Mouse (Mus musculus): ENCODE results near the gene Stk11ip.

Gene Stk11ip

DNA sequence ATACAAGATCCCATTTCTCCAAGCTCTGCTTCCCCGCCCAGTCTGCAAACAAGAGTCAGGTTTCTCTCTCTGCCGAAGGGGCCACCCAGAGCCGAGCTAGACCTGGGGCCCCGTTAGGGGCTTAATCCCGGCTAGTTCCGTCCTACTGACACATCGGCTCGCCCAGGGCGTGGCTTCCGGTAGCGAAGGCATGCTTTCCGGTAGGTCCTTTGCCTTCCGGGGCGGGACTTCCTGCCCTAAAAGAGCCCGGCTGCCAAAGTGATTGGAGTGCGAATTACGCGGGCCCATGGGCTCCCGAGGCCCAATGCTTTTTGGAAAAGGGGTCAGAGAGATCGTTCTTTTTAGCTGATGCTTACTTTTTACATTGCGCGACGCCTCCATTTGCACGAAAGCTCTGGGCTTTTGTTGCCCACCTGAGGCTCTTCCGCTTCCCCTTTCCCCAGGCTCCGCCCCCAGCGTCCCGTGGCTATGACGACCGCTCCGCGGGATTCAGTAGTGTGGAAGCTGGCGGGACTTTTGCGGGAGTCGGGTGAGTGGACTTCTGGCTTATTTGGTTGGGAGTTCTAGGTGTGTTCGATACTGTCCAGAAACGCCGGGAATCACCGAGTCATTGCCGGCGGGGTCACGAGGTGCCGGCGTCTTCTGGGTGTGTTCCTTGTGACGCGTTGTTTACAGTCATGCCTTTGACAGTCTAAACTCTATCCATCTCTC lies at the start of gene Stk11ip:
Gene Stk11ip (plus strand): TSS at position 209 of the 711 bp plus-strand sequence.
- in situ Hi-C loops (cut with MboI), result no loop called here

DNA sequence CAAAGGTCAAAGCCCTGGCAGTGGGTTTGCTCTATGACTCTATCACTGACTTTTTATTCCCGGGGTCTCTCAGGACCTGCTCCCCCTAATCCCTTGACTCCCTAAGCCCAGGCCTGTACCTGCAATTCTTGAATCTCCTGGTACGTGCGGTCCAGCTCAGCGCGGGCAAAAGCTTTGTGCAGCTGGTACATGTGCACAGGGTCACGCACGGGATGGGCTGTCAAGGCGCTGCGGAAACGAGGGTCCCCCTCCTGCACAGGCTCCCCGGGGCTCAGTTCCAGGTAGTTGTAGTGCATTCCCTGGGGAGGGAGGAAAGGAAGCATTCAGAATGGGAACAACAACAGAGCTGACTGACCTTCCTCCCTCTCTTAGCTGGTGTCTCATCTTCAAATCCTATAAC lies 44.9 kb upstream of the Stk11ip start:
- in situ Hi-C loops (cut with MboI), result loop anchor here (5.0 kb wide), 1 partner anchor 116 kb away; no protein-coding TSS in a partner anchor

DNA sequence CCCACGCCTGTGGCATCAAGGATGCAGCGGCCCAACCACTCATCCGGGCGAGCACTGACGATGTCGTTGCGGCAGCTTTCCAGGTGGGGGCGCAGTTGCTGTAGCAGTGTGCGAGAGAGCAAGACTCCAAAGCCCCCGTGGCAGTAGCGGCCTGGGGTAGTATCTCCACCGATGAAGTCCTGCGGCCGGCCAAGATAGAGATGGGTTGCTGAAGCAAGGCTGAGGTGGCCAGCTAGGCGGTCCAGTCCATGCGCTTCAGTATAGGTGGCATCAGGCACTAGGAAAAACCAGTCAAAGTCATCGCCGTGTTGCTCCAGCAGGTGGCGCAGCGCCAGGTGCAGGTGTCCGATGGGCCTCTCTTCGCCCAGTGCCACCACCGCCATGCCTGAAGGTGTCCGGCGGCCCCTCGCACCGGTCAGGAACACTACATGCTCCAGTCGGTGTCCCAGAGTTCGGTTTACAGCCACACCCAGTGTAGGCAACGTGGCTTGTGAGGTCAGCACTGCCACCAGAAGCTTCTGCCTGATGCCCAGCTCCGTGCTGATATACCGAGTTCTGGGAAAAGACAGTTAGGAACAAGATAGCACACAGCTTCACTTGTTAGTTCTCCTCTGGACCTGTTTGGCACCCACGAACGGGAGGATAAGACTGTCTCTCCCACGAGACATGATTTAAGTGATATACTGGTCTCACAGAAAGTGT lies 43.9 kb upstream of the Stk11ip start:
- in situ Hi-C loops (cut with MboI), result loop anchor here (5.0 kb wide), 1 partner anchor 115 kb away; no protein-coding TSS in a partner anchor

DNA sequence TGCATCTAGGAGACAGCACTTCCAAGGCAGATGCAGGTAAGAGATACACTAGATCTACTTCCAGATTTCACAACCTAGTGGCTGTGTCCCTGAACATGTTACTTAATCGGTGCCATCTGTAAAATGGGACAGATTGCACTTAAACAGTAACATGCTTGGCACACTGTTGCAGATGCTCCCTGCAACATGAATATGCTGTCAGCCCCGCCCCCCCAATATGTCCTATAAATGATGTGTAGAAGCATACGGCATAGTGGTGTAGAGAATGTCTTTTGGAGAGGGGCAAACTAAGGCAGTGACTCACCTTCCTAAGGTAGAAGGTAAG lies 43.4 kb upstream of the Stk11ip start:
- in situ Hi-C loops (cut with MboI), result loop anchor here (5.0 kb wide), 1 partner anchor 114 kb away; no protein-coding TSS in a partner anchor

DNA sequence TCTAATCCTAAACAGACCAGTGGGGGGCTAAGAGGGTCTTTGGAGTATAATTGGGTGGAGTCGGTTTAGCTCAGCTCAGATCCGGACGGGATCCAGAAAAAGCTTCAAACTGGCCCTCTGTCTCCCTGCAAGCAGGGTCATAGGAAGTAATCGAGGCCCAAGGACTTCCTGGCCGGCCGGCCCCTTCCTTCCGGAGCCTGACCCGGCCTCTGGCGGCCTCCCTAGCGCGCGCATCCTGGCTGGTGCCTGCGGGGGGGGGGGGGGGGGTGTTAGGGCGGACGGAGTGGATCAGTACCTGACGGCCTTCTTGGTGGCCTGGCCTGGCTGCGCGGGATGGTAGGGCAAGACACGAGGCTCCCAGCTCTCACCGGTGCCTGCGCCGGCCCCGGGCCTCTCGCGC lies 42.8 kb upstream of the Stk11ip start:
- in situ Hi-C loops (cut with MboI), result loop anchor here (5.0 kb wide), 1 partner anchor 114 kb away; no protein-coding TSS in a partner anchor

DNA sequence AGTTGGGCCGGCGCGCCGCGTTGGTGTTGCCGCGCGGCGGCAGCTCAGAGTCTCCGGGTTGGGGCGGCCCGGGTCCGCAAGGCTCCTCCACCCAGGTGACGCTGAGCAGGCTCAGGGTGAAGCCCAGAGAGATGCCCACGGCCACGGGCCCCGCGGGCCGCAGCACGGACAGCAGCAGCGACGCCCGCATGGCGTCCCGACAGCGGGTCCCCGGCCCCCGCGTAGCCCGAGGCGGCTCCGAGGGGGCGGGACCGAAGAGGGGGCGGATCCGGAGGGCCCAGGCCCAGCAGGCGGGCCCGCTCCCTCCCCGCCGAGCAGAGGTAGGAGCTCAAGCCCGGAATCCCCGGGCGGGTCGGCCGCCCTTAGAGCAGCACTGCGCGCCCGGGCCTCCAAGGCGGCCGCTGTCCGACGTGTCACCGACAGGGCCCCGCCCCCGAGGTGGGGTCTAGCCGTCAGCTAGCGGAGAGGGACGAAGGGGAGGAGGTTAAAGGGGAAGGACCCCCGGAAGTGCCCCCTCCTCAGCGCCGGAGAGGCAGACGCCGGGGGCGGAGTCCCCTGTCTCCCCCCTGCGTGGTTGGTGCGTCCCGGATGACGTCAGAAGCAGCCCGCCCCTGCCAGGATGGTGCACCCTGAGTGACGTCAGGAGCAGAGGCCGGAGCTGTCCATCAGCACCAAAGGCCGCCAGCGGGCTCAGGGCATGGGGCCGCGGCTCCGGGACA lies 42.3 kb upstream of the Stk11ip start, which contains the start of the genes Chpf and Tmem198:
Gene Chpf (minus strand): TSS at position 392 of the 719 bp plus-strand sequence.
Gene Tmem198 (plus strand): TSS at position 617 of the 719 bp plus-strand sequence.
- in situ Hi-C loops (cut with MboI), result loop anchor here (5.0 kb wide), 1 partner anchor 113 kb away; no protein-coding TSS in a partner anchor

DNA sequence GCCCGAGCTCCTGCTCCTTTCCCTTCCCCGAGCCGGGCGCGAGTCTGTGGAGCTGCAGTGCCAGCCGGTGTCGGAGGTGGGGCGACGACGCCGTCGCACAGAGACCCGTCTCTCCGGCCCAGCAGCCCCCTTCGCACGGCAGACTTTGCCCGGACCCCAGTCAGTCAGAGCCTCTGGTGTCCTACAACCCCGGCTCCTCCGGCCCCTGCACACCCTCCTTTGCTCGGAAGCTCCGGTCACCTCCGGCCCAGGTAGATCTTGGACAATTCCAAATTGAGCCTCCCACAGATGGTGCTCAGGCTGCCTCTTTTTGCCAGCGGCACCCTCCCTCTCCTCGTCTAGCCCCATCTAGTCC lies 41.7 kb upstream of the Stk11ip start:
- in situ Hi-C loops (cut with MboI), result loop anchor here (5.0 kb wide), 1 partner anchor 113 kb away; no protein-coding TSS in a partner anchor

DNA sequence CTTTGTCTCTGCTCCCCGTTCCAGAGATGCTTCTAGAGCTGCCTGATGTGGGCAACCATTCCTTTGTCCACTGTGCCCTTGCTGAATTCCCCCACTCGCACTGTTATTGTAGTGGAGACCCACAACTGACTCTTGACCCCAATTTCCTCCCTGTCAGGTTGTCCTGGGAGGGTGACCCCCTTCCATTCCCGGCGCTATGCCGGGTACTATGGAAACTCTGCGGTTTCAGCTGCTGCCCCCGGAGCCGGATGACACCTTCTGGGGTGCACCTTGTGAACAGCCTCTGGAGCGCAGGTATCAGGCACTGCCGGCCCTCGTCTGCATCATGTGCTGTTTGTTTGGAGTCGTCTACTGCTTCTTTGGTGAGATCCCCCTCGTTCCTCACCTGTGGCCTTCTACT lies 41.3 kb upstream of the Stk11ip start:
- in situ Hi-C loops (cut with MboI), result no loop called here

DNA sequence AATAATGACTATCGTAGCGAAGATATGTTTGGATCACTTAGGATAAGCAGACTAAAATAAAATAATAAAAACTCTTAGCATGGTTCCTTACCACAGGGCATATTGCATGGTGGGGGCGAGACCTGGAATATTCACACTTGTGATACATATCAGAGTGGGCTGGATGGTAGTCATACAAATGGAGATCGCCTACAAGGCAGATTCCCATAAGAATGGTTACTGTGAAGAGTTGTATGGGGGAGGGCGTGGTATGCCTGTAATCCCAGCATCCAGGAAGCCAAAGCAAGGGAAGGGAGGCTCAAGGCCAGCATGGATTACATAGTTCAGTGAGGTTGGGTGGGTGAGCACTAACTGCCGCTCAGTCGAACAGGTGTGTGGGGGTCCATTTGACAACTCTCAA lies 40.6 kb upstream of the Stk11ip start:
- in situ Hi-C loops (cut with MboI), result no loop called here

DNA sequence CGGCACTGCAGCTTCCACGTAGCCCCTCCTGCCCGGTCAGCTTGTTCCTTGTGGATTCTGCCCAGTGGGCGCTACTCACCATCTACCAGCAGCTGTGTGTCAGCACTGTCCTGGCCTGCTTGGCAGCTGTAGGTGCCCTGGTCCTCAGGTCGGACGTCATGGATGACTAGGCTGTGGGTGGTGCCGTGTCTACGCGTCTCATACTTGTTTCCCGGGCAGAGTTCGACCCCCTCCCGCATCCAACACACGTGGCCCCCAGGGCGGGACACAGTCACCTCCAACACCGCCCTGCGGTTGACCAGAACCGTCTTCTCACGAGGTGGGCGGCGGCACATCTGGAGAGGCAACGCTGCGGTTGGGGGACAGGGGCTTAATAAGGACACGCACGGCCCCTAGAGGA lies 34.8 kb upstream of the Stk11ip start:
- in situ Hi-C loops (cut with MboI), result no loop called here

DNA sequence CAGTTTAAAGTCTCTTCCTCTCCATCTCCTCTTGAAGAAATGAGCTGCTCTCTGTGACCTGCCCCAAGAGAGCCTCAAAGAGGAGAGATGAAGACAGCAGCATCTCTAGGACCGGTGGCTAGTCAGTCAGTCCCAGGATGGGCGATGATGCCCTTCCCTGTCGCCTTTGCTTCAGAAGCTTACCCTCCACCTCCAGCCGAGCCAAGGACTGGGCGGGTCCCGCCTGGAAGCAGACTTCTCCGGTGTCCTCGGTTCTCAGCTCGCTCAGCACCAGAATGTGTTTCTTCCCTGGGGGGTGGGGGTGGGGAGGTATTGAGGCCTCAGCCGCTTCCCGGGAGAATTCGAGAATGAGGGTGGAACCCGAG lies 34.3 kb upstream of the Stk11ip start:
- in situ Hi-C loops (cut with MboI), result no loop called here

DNA sequence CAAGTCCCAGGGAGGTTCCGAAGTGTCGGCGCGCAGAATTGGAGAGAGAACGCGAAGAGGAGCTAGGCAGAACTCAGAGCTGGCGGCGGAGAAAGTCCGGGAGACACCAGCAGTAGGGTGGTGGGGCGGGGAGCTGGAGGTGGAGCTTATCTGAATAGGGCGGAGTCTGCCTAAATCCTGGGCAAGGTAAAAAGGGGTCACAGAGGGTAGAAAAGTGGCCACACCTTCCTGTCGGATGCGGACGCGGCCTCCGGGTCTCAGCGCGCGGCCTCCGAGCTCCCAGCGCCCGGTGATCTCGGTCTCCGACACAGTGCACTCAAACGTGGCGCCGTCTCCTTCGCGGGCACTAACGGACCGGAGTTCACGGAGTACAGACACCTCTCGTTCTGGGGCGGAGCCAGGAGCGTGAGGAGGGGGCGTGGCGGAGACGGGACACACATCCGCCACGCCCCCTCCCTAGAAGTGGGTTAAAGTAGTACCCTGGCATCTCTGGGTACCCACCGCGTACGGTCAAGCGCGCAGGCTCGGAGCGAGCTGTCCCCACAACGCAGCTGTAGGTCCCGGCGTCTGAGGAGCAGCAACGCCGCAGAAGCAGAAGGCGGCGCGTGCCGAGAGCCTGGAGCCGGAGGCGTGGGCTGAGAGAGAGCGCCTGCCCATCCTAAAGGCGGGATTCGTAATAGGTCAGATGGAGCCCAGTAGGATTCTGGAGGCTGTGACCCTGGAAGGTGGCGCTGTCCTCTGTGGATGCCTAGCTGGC lies 33.7 kb upstream of the Stk11ip start:
- in situ Hi-C loops (cut with MboI), result no loop called here

DNA sequence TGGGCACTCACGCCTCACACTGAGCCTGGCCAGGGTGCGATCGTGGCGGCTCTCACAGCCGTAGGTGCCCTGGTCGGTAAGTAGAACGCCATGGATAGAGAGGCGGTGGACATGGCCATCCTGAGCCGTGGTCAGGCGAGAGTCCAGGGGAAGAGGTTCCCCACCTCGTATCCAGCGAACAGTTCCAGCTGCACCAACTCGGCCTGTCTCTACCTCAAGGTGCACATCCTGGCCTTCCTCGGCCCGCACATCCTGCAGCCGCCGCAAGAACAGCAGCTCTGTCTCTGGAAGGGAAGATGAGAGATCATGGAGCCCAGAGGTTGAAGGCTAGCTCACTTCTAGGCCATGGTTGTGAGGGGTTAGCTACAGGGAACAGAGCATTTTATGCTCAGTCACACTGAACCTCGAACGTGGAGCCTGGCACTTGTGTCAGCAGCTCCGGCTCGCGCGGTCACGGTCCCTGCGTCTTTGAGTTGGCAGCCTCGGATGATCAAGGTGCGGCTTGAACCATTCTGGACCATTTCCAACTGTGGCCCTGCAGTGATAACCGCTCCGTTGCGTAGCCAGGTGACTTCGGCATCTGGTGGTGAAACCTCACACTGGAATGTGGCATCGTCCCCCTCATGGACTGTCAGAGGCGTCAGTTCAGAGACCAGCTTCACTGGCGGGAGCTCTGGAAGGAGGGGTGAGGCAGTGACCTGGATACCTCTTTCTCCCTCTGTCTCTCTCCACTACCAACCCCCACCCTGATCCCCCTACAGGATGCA lies 30.4 kb upstream of the Stk11ip start:
- in situ Hi-C loops (cut with MboI), result no loop called here

DNA sequence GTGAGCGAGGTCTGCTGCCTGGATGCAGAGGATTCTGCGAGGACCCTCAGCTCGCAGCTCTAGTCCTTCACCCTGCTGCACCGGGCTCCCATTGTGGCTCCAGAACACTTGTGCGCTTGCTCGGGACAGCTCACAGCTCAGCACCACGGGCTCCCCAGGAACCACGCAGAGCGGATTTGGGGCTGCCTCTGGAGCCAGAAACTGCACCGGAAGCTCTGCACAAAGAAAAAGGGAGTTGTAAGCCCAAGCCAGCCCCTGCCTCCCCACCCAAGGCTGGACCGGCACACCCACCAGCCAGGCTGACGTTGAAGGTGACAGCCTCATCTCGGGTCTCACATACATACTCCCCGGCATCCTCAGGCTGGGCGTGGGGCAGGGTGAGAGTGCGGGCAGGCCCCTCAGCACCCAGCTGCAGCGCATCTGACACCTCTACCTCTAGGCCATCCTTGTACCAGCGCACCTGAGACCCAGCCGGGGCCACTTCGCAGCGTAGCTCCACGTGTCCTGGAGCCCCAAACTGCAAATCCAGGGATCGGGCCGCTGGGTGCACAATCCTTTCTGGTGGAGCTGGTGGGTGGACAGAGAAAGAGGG lies 28.7 kb upstream of the Stk11ip start:
- in situ Hi-C loops (cut with MboI), result no loop called here

DNA sequence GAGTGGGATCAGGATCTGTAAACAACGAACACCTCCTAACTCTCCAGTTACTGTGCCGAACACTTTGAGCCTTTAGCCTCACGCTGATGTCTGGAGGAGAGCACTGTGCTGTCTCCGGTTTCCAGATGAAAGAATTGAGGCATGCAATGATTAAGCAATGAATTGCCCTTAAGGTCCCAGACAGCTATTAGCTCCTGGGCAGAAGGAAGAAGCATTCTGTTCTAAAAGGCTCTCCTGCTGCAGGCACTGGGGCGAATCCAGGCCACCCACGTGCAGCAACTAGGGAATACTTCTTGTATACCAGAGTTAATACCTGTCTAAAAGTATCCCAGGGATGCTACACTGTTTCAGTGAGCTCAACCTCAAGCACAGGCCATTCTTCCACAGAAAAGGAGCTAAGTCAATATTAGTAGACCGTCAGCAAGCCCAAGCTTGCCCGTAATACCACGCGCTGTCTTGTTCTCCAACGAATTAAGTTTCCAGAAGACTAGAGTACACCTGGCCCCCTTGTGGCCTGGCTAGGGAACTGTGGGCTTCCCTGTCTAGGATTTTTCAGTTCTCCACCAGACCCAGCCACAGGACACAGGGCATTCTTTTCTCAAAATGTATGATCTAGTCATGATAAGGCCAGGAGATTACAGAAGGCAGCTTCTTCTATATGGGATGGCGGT lies 26.3 kb upstream of the Stk11ip start:
- in situ Hi-C loops (cut with MboI), result no loop called here

DNA sequence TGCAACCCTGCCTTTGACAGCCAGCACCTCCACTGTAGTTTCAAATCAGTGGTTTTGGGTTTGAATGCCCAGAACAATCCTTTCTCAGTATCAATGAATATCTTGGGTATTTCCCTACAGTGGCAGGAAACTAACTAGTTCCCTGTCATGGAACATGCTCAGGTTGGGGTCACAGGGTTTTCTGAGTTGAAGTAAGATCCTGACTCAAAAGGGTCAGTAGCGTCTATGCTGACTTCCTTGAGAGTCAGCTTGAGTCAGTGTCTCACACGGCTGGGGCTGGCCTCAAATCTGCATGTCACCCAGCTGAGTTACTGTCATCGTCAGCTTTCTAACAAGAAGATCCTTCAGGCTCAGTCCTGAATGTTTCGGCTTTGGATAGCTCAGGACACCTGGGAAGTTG lies 22.4 kb upstream of the Stk11ip start:
- in situ Hi-C loops (cut with MboI), result no loop called here

DNA sequence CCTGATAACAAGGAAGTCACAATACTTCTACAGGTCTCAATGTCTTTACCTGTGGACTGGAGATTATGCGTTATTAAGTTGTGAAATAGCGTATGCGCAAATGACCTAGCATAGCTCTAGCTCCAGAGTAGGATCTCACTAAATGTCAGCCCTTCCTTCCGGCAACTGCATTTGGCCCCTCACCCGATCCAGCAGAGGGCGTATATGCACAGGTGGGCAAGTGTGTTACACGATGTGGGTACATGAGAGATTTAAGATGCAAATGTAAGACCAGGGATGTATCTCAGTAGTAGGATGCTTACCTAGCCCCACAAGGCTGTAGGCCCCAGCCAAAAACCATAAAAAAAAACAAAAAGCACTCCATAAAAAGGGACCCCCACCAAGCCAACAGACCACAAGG lies 21.9 kb upstream of the Stk11ip start:
- in situ Hi-C loops (cut with MboI), result no loop called here

DNA sequence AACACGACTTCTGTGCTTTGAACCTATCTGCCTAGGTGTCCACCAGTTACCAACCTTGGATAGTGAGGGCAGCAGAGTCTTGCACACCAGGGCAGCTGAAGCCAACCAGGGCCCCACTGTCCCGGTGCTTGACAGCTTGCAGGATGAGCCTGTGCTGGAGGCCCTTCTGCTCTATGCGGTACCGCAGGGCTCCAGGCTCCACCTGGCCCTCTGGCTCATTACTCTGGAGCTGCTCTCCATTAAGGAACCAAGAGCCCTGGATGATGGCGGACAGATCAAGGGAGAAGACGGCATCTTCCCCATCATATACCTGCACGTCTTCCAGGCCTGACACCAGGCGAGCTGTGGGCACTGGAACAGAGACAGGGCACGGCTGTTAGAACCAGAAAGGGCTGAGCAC lies 19.4 kb upstream of the Stk11ip start:
- in situ Hi-C loops (cut with MboI), result no loop called here

DNA sequence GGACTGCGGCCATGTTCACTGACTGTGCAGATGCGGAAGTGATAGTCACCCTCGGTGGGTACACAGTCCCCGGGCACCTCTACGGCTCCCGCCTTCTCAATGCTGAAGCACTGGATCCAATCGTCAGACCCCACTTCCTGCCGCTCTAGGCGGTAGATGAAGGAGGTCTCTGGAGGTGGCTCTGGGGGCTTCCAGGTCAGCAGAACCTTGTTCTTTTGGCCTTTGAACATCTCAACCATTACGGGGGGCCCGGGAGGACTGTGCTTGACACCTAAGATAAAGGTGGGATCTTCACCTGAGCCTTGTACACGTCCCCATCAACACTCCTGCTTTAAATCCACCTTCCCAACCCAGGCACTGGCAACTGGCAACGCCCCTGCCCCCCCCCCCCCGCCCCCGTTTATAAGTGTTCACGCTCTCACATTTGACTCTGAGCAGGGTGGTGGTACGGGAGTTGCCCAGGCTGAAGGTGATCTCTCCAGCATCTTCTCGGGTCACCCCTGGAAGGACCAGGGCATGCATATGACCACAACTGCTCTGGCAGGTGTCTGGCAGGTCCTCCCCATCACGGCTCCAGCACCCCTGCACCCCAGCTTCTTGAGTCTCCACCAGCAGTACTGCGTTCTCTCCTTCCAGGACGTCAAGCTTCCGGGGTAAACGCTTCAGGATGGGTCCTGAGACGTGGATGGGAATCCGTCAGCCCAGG lies 18.2 kb upstream of the Stk11ip start:
- in situ Hi-C loops (cut with MboI), result no loop called here

DNA sequence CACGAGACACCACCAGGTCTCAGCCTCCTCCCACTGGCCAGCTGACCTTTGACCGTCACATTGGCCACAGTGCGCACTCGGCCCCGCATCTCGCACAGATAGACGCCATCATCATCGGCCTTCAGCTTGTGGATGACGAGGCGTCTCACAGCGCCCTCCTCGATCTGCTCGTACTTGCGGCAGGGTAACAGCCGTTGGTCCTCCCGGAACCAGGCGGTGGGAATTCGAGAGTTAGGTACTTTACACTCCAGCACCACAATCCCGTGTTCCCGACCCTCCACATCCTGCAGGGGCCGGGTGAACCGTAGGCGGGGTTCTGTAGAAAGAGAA lies 17.7 kb upstream of the Stk11ip start:
- in situ Hi-C loops (cut with MboI), result no loop called here
